Mouse (Mus musculus) heart, postnatal 4 days (tissue): ENCODE data around the gene Fbxo46. TPM values are rescaled to one million over a fixed set of nuclear protein-coding genes. Genes with fewer than 3 reads are reported as not detected.
A peak's percentile ranks its signal among the peaks of the same experiment; 100 is the strongest.
"Not testable (repeated sequence)": the region's sequence is repeated elsewhere in the genome, so short reads cannot be mapped to it uniquely, and the experiment has no call there.

Source experiments
- DNase-seq: peaks from one replicate; pipeline ENCODE4 v3.0.0; 2021
- total RNA-seq, 2 experiments: library from RNA; stranded (reverse); gene quantifications; 2 replicates each; pipeline ENCODE4 v1.2.3; 2021

Fbxo46 gene
- total RNA-seq: 1 to 10 TPM; 5.5 to 7.2 TPM

- DNase-seq: peak; percentile 92
Observed at GRCm38 (mm10) chr7:19119631-19120429, at the start of gene Fbxo46. Fbxo46 (plus strand) TSS chr7:19119859.

- DNase-seq: not testable (repeated sequence)
Observed at GRCm38 (mm10) chr7:19071024-19071423, 48.6 kb upstream of the Fbxo46 start.

GRCm38 (mm10) chr7:19073504-19073903 is 46.2 kb upstream of the Fbxo46 start:
- DNase-seq: peak; percentile 65

DNA sequence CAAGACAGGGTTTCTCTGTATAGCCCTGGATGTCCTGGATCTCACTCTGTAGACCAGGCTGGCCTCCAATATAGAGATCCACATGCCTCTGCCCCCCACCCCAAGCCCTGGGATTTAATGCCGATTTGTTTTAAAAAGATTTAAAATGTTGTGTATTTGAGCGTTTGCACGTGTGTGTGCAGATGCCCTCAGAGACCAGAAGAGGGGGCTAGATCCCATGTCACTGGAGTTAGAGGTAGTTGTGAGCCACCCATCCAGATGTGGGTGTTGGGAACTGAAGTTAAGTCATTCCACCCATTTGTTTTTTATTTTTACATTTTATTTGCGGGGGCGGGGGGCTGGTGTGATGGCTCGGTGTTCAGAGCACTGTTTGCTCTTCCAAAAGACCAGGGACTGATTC is 45.2 kb upstream of the Fbxo46 start:
- DNase-seq: no peak

- no peak for DNase-seq
Observed at GRCm38 (mm10) chr7:19075231-19075630, 44.4 kb upstream of the Fbxo46 start.

DNA sequence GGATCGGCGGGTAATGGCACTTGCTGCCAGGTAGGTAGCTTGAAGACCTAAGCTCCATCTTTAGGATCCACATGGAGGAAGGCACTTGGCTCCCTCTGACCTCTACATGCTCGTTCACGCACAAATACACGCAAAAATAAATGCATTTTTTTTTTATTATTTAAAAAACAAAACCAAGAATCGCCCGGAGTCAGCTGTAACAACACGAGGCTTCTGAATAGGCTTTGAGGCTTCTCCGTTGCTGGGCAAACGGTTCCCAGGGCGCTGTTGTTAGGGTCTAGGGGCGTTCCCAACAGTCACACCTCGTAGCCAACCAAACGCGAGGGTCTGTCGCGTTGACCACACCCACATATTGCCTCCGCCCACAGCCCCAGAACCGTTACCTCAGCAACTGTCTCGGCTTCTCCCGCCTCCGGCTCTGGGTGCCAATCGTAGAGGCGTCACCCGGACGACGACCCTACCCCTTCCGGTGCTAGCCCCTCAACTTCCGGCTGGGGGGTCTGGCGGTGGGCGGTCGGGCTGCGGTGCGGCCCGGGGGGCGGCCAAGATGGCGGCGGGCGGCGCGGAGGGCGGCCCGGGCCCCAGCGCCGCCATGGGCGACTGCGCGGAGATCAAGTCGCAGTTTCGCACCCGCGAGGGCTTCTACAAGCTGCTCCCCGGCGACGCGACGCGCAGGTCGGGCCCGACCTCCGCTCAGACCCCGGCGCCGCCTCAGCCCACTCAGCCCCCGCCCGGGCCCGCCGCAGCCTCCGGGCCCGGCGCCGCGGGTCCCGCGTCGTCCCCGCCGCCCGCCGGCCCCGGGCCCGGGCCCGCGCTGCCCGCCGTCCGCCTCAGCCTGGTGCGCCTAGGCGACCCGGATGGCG is 43.7 kb upstream of the Fbxo46 start, which contains the start of gene Dmwd:
Gene Dmwd (plus strand): TSS at position 505 of the 863 bp plus-strand sequence.
- peak; percentile 97 for DNase-seq

DNA sequence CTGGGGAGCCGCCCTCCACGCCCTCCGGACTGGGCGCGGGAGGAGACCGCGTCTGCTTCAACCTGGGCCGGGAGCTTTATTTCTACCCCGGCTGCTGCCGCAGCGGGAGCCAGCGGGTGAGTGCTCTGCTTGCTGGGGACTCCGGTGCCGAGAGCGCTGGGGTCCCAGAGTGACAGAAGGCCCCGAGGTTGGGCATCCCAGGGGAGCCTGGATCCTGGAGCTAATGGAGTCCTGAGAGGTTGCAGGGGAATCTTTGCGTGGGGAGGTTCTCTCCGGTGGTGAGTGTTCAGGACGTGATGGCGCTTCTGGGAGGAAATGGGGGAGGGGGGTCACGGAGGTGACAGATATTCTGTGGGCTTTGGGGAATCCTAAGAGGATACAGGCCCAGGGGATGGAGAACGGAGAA is 43.1 kb upstream of the Fbxo46 start:
- peak; percentile 46 for DNase-seq

DNA sequence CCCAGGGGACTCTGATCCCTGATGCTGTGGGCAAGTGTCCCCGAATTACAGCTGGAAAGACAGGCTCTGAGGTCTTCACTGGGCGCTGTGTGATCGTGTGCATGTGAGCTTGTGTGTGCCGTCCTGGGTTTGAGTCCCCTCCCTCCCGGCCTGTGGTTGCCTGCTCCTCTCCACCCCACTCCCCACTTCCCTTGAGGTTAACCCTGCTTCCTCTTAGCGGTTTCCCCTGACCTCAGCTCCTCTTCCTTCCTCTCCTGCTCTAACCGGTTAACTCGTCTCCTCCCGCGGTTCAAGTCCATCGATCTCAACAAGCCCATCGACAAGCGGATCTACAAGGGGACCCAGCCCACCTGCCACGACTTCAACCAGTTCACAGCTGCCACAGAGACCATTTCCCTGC is 41.9 kb upstream of the Fbxo46 start:
- DNase-seq: peak; percentile 21

DNA sequence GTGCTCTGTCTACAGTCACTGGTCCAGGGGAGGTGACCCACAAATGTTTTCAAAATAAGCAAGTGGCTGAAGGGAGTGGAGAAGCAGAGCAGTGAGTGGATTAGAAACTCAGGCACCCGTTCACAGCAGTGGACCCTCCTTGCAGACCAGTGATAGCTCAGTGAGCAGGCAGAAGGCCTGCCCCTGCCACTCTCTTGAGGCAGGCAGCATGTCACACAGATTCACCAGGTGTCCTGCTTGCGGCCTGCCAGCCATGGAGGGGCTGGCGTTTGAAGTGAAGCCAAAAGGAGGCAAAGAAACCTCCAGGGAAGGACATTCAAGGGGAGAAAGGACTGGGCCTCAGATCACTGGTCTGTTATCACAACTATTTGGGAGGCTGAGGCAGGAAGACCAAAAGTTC is 40.9 kb upstream of the Fbxo46 start:
- DNase-seq: peak; percentile 4

GRCm38 (mm10) chr7:19080451-19080950 is 39.2 kb upstream of the Fbxo46 start:
- DNase-seq: no peak

DNA sequence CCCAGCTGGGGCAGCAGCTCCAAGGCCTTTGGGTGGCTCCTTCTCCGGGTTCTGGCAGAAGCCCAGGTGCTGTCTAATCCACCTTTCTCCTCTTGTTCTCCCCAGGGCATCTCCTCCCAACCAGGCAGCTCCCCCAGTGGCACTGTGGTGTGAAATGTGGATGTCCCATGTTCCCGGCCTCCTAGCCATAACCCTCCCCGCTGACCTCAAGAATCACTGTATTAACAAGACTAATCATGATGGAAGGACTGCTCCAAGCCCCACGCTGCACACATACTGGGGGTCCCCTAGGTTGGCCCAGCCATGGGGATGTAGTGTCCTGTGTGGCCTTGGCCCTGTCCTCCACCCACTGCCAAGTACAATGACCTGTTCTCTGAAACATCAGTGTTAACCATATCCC is 37.5 kb upstream of the Fbxo46 start:
- DNase-seq: no peak

DNA sequence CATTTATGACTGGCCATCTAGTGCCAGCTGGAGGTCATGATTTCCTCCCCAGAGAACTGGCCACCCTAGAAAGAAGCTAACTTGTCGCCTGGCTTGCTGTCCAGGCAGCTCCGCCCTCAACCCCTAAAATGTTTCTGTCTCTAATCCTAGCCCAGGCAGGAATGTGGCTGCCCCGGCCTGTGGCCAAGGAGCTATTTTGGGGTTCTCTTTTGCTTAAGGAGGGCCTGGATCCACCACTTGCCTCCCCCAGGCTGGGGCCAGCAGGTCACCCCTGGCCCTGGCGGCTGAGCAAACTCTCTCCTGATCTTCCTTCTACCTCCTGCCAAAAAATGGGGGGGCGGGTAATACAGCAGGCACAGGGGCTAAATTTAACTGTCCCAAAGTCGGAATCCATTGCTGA is 36.6 kb upstream of the Fbxo46 start:
- DNase-seq: peak; percentile 79

GRCm38 (mm10) chr7:19083701-19084100 is 36.0 kb upstream of the Fbxo46 start, which contains the start of gene Dmpk:
Dmpk (plus strand) TSS chr7:19083849.
- peak; percentile 61 for DNase-seq

DNA sequence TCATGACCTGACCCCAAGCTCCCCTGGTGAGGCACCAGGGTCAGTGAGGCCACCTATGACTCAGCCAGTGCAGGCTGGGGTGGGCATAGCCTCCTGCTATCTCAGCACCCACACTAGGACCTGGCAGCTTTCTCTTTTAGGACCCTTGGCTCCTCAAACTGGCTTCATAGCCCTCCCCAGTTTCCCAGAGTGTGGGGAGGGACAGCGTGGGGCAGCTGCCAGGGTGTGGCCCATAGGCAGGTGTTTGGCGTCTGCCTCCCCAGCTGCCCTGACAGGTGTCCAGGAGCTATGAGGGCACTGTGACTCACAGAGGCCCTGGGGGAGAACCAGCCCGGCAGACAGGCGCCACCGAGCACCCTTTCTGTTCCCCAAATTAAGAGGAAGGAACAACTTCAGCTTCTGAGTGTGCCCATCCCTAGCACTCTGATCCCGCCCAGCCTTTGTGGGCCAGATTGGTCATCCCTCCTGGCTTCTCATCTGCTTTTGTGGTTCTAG is 35.3 kb upstream of the Fbxo46 start:
- peak; percentile 37 for DNase-seq

- DNase-seq: no peak
Observed at GRCm38 (mm10) chr7:19084921-19085473, 34.7 kb upstream of the Fbxo46 start.

DNA sequence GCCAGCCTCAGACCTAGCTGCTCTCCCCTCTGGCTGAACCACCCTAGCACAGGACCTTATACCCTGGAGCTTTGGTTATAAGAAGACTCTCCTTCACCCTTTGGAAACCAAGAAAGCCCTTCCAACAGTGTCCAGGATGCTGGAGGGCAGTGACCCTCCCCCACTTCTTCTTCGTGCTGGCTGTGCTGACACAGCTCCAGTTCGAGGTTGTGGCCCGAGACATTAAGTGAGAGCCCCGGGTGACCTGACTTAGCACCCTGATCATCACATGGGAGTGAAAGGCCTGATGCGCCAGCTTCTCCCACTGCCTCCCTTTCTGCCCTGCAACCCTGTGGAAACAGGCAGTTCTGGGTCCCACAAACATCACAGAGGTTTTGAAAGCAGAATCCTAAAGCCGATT is 34.2 kb upstream of the Fbxo46 start:
- DNase-seq: no peak

- DNase-seq: peak; percentile 60
Observed at GRCm38 (mm10) chr7:19086042-19086441, 33.6 kb upstream of the Fbxo46 start.

GRCm38 (mm10) chr7:19086760-19087159 is 32.9 kb upstream of the Fbxo46 start:
- no peak for DNase-seq

DNA sequence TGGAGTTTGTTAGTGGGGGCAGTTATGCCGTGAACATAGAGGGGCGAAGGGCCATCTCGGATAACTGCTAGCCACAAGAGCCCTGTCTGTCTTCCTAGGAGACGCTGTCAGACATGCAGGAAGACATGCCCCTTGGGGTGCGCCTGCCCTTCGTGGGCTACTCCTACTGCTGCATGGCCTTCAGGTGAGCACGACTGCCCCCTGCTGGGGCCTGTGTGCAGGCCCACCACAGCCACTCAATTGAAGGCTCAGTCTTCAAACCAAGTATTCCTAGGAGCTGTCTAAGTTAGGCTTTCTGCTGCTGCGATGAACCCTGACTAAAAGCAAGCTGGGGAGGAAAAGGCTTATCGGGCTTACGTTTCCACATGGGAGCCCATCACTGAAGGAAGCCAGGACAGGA is 30.8 kb upstream of the Fbxo46 start:
- peak; percentile 82 for DNase-seq

DNA sequence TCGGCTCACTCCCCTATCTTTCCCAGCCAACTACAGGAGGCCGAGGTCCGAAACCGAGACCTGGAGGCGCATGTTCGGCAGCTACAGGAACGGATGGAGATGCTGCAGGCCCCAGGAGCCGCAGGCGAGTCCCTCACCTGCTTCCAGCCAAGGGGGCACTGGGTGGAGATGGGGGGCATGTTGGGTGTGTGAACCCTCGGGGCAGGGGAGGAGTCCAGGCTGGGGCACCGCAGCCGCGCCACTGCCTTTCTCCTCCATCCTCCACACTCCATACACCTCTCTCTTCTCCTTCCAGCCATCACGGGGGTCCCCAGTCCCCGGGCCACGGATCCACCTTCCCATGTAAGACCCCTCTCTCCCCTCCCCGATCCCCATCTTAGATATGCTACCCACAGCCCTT is 27.7 kb upstream of the Fbxo46 start:
- DNase-seq: no peak

DNA sequence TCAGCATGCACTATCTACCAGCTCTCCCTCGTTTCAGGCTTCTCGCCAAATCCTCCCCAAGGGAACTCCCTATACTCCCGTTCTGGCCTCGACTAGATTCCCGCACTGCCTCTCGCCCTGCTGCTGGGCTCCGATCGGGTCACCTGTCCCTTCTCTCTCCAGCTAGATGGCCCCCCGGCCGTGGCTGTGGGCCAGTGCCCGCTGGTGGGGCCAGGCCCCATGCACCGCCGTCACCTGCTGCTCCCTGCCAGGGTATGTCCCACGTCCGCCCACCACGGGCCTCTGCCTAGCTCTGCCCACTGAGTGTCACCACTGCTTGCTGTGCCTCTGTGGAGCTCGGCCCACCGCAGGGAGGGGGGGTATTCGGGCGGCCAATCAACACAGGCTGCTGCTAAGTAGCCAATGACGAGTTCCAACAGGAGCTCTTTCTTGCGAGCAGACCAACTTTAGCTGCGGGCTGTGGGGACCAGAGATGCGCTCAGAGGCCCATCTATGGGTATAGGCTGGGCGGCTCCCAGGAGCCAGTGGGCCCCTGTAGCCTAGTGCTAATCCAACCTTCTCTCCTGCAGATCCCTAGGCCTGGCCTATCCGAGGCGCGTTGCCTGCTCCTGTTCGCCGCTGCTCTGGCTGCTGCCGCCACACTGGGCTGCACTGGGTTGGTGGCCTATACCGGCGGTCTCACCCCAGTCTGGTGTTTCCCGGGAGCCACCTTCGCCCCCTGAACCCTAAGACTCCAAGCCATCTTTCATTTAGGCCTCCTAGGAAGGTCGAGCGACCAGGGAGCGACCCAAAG is 27.1 kb upstream of the Fbxo46 start:
- peak; percentile 69 for DNase-seq

GRCm38 (mm10) chr7:19093174-19093521 is 26.5 kb upstream of the Fbxo46 start:
- DNase-seq: peak; percentile 94
